Mouse (Mus musculus) G1E (cell line): ENCODE results near the gene Mmp19.

Experiments
- CTCF ChIP-seq: IDR thresholded peaks from 2 replicates; pipeline ENCODE4 v1.5.1; 2012; ENCODE audit warnings: low read depth, low read length, inconsistent platforms, mixed read lengths
- GATA1 ChIP-seq: IDR thresholded peaks from 2 replicates; pipeline ENCODE4 v1.6.1; 2012; ENCODE audit warnings: borderline replicate concordance, low read length, inconsistent platforms, mixed read lengths
- TAL1 ChIP-seq: conservative IDR thresholded peaks from 2 replicates; pipeline ENCODE4 v1.6.1; 2012; ENCODE audit warnings: low read depth, low read length, inconsistent platforms, mixed read lengths

DNA sequence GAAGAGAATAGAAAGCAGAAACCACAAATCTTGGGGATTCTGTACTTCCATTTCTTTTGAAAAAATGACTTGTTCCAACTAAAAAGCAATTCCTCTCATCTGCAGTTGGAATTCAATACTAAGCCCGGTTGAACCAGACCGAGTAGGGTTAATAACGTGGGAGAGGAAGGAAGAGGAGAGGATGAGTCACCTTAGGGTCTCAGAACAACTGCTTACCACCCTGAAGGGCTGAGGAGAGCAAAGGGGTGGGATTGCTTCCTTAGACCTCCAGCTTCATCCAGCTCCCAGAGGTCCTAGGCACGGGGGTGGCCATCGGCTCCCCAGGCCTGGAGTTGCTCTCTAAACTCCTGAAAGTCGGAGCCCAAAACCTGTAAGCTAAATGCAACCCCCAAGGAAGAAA lies 12.7 kb downstream of the Mmp19 start:
- no peak for TF ChIP-seq CTCF
- TF ChIP-seq TAL1 = no peak
- no peak for TF ChIP-seq GATA1
